Mouse (Mus musculus): Measurements from ENCODE around the gene Plxdc1. TPM values are rescaled to one million over a fixed set of nuclear protein-coding genes. Genes with fewer than 3 reads are reported as not detected.

Gene Plxdc1
- total and polyA plus RNA-seq, 2 experiments, result 0.28 to 1.2 TPM

- DNase-seq (ENCODE audit: extremely low read depth, low read depth, low spot score), result no peak
- WGBS, result 81% methylated on average over 4 of the region's 4 CpGs
- H3K79me2 ChIP-seq (ENCODE audit: control insufficient read depth, insufficient read depth, low read length), result no peaks in the 10 kb centered on the region
- H3K27ac ChIP-seq (replicated peaks; ENCODE audit: insufficient read depth, low read depth, low read length), result no peak overlapping the region
- no peak for TF ChIP-seq POLR2A (IDR thresholded peaks at IDR 0.05; ENCODE audit: extremely low read depth, insufficient read depth, low read length)
- TF ChIP-seq CTCF (IDR thresholded peaks at IDR 0.05; ENCODE audit: low read depth, low read length), result no peak
- H3K4me3 ChIP-seq (ENCODE audit: insufficient read depth, low read depth, low read length), result no peak overlapping the region
- H3K9ac ChIP-seq (ENCODE audit: low read depth, low read length), result no peak overlapping the region
- no peaks in the 10 kb centered on the region for H3K4me1 ChIP-seq (ENCODE audit: control insufficient read depth, insufficient read depth, low read length)
- H3K27me3 ChIP-seq (ENCODE audit: control insufficient read depth, insufficient read depth, low read length), result no peaks in the 10 kb centered on the region
- H3K36me3 ChIP-seq (ENCODE audit: control insufficient read depth, insufficient read depth, low read length), result no peaks in the 10 kb centered on the region
These were observed 57.3 kb downstream of the Plxdc1 start for GRCm38 (mm10) chr11:97928905-97929304.

GRCm38 (mm10) chr11:97924217-97924616 is 62.0 kb downstream of the Plxdc1 start:
- TF ChIP-seq POLR2A (IDR thresholded peaks at IDR 0.05; ENCODE audit: extremely low read depth, insufficient read depth, low read length), result no peak
- TF ChIP-seq CTCF (IDR thresholded peaks at IDR 0.05; ENCODE audit: low read depth, low read length), result no peak
- Histone ChIP-seq H3K9ac (ENCODE audit: low read depth, low read length) (no peak overlapping the region), H3K27ac (replicated peaks; ENCODE audit: insufficient read depth, low read depth, low read length) (no peak overlapping the region), H3K36me3 (ENCODE audit: control insufficient read depth, insufficient read depth, low read length) (no peaks in the 10 kb centered on the region), H3K79me2 (ENCODE audit: control insufficient read depth, insufficient read depth, low read length) (no peaks in the 10 kb centered on the region), H3K4me3 (ENCODE audit: insufficient read depth, low read depth, low read length) (no peak overlapping the region), H3K4me1 (ENCODE audit: control insufficient read depth, insufficient read depth, low read length) (no peaks in the 10 kb centered on the region; the same call in 1 of the 2 replicates), H3K27me3 (ENCODE audit: control insufficient read depth, insufficient read depth, low read length) (no peaks in the 10 kb centered on the region)
- no peak for DNase-seq (ENCODE audit: extremely low read depth, low read depth, low spot score)
- WGBS, result 89% methylated on average over 10 of the region's 10 CpGs

GRCm38 (mm10) chr11:97923639-97924038 is 62.6 kb downstream of the Plxdc1 start:
- no peak overlapping the region for H3K27ac ChIP-seq (replicated peaks; ENCODE audit: insufficient read depth, low read depth, low read length)
- no peak for DNase-seq (ENCODE audit: extremely low read depth, low read depth, low spot score)
- TF ChIP-seq POLR2A (IDR thresholded peaks at IDR 0.05; ENCODE audit: extremely low read depth, insufficient read depth, low read length), result no peak
- no peak for TF ChIP-seq CTCF (IDR thresholded peaks at IDR 0.05; ENCODE audit: low read depth, low read length)
- WGBS, result 87% methylated on average over 9 of the region's 9 CpGs
- H3K4me3 ChIP-seq (ENCODE audit: insufficient read depth, low read depth, low read length), result no peak overlapping the region
- no peaks in the 10 kb centered on the region for H3K79me2 ChIP-seq (ENCODE audit: control insufficient read depth, insufficient read depth, low read length)
- H3K4me1 ChIP-seq (ENCODE audit: control insufficient read depth, insufficient read depth, low read length), result no peaks in the 10 kb centered on the region; the same call in 1 of the 2 replicates
- no peaks in the 10 kb centered on the region for H3K36me3 ChIP-seq (ENCODE audit: control insufficient read depth, insufficient read depth, low read length)
- no peaks in the 10 kb centered on the region for H3K27me3 ChIP-seq (ENCODE audit: control insufficient read depth, insufficient read depth, low read length)
- H3K9ac ChIP-seq (ENCODE audit: low read depth, low read length), result no peak overlapping the region

GRCm38 (mm10) chr11:97915974-97916503 is 70.2 kb downstream of the Plxdc1 start:
- H3K36me3 ChIP-seq (ENCODE audit: control insufficient read depth, insufficient read depth, low read length), result no peaks in the 10 kb centered on the region
- no peak for DNase-seq (ENCODE audit: extremely low read depth, low read depth, low spot score)
- H3K4me3 ChIP-seq (ENCODE audit: insufficient read depth, low read depth, low read length), result no peak overlapping the region
- TF ChIP-seq CTCF (IDR thresholded peaks at IDR 0.05; ENCODE audit: low read depth, low read length), result no peak
- no peaks in the 10 kb centered on the region; the same call in 1 of the 2 replicates for H3K4me1 ChIP-seq (ENCODE audit: control insufficient read depth, insufficient read depth, low read length)
- no peak overlapping the region for H3K9ac ChIP-seq (ENCODE audit: low read depth, low read length)
- no peaks in the 10 kb centered on the region for H3K27me3 ChIP-seq (ENCODE audit: control insufficient read depth, insufficient read depth, low read length)
- H3K79me2 ChIP-seq (ENCODE audit: control insufficient read depth, insufficient read depth, low read length), result no peaks in the 10 kb centered on the region
- H3K27ac ChIP-seq (replicated peaks; ENCODE audit: insufficient read depth, low read depth, low read length), result no peak overlapping the region
- WGBS, result 94% methylated on average over 6 of the region's 6 CpGs

GRCm38 (mm10) chr11:97915471-97915870 is 70.8 kb downstream of the Plxdc1 start:
- 94% methylated on average over 2 of the region's 2 CpGs for WGBS
- TF ChIP-seq POLR2A (IDR thresholded peaks at IDR 0.05; ENCODE audit: extremely low read depth, insufficient read depth, low read length), result no peak
- no peak for TF ChIP-seq CTCF (IDR thresholded peaks at IDR 0.05; ENCODE audit: low read depth, low read length)
- H3K79me2 ChIP-seq (ENCODE audit: control insufficient read depth, insufficient read depth, low read length), result no peaks in the 10 kb centered on the region
- no peaks in the 10 kb centered on the region for H3K36me3 ChIP-seq (ENCODE audit: control insufficient read depth, insufficient read depth, low read length)
- no peaks in the 10 kb centered on the region for H3K27me3 ChIP-seq (ENCODE audit: control insufficient read depth, insufficient read depth, low read length)
- no peak overlapping the region for H3K9ac ChIP-seq (ENCODE audit: low read depth, low read length)
- H3K27ac ChIP-seq (replicated peaks; ENCODE audit: insufficient read depth, low read depth, low read length), result no peak overlapping the region
- no peak overlapping the region for H3K4me3 ChIP-seq (ENCODE audit: insufficient read depth, low read depth, low read length)
- no peaks in the 10 kb centered on the region for H3K4me1 ChIP-seq (ENCODE audit: control insufficient read depth, insufficient read depth, low read length)
- no peak for DNase-seq (ENCODE audit: extremely low read depth, low read depth, low spot score)

GRCm38 (mm10) chr11:97913111-97913510 is 73.1 kb downstream of the Plxdc1 start:
- TF ChIP-seq CTCF (IDR thresholded peaks at IDR 0.05; ENCODE audit: low read depth, low read length) (no peak), POLR2A (IDR thresholded peaks at IDR 0.05; ENCODE audit: extremely low read depth, insufficient read depth, low read length) (no peak)
- DNase-seq (ENCODE audit: extremely low read depth, low read depth, low spot score), result no peak
- no peaks in the 10 kb centered on the region for H3K36me3 ChIP-seq (ENCODE audit: control insufficient read depth, insufficient read depth, low read length)
- no peaks in the 10 kb centered on the region for H3K79me2 ChIP-seq (ENCODE audit: control insufficient read depth, insufficient read depth, low read length)
- 91% methylated on average over 14 of the region's 14 CpGs for WGBS
- H3K9ac ChIP-seq (ENCODE audit: low read depth, low read length), result no peak overlapping the region
- no peaks in the 10 kb centered on the region for H3K4me1 ChIP-seq (ENCODE audit: control insufficient read depth, insufficient read depth, low read length)
- no peak overlapping the region for H3K27ac ChIP-seq (replicated peaks; ENCODE audit: insufficient read depth, low read depth, low read length)
- no peaks in the 10 kb centered on the region for H3K27me3 ChIP-seq (ENCODE audit: control insufficient read depth, insufficient read depth, low read length)
- no peak overlapping the region for H3K4me3 ChIP-seq (ENCODE audit: insufficient read depth, low read depth, low read length)

All from liver, adult 2 months (tissue).